Mouse (Mus musculus): ENCODE measurements around the gene Prss44. TPM values are rescaled to one million over a fixed set of nuclear protein-coding genes. Genes with fewer than 3 reads are reported as not detected.
A peak's percentile ranks its signal among the peaks of the same experiment; 100 is the strongest.

Prss44 gene
- polyA plus RNA-seq, 1 experiment from 2014 or later, result not detected

GRCm38 (mm10) chr9:110836112-110836511 lies 22.3 kb downstream of the Prss44 start:
- Histone ChIP-seq H3K9me3 (no peaks in the 10 kb centered on the region), H3K36me3 (replicated peaks) (no peaks in the 10 kb centered on the region), H3K27me3 (replicated peaks) (no peaks in the 10 kb centered on the region), H3K27ac (no peak overlapping the region), H3K9ac (no peak overlapping the region), H3K4me2 (no peak overlapping the region), H3K4me3 (no peak overlapping the region), H3K4me1 (no peaks in the 10 kb centered on the region)
- 59% methylated on average over 2 of the region's 2 CpGs for WGBS
- ATAC-seq (replicated peaks), result no peak

- Histone ChIP-seq H3K9ac (no peak overlapping the region), H3K4me2 (no peak overlapping the region), H3K27me3 (replicated peaks) (no peaks in the 10 kb centered on the region), H3K4me3 (no peak overlapping the region), H3K27ac (no peak overlapping the region), H3K36me3 (replicated peaks) (no peaks in the 10 kb centered on the region), H3K4me1 (no peaks in the 10 kb centered on the region), H3K9me3 (no peaks in the 10 kb centered on the region)
- 74% methylated on average over 6 of the region's 6 CpGs for WGBS
- ATAC-seq (replicated peaks), result no peak
Measured at GRCm38 (mm10) chr9:110840905-110841304, 27.1 kb downstream of the Prss44 start.

GRCm38 (mm10) chr9:110841438-110841837 lies 27.6 kb downstream of the Prss44 start:
- H3K4me2 ChIP-seq, result no peak overlapping the region
- no peaks in the 10 kb centered on the region for H3K36me3 ChIP-seq (replicated peaks)
- no peaks in the 10 kb centered on the region for H3K4me1 ChIP-seq
- no peaks in the 10 kb centered on the region for H3K9me3 ChIP-seq
- no peak overlapping the region for H3K9ac ChIP-seq
- H3K27ac ChIP-seq, result no peak overlapping the region
- ATAC-seq (replicated peaks), result no peak
- 91% methylated on average over 2 of the region's 2 CpGs for WGBS
- H3K27me3 ChIP-seq (replicated peaks), result no peaks in the 10 kb centered on the region
- no peak overlapping the region for H3K4me3 ChIP-seq

- H3K9me3 ChIP-seq, result no peaks in the 10 kb centered on the region
- WGBS, result 84% methylated on average over 10 of the region's 10 CpGs
- no peaks in the 10 kb centered on the region for H3K4me1 ChIP-seq
- H3K27ac ChIP-seq, result no peak within 1 kb of the TSS
- H3K27me3 ChIP-seq (replicated peaks), result no peaks in the 10 kb centered on the region
- no peak within 1 kb of the TSS for H3K4me2 ChIP-seq
- no peak within 1 kb of the TSS for H3K9ac ChIP-seq
- no peak for ATAC-seq (replicated peaks)
- H3K36me3 ChIP-seq (replicated peaks), result no peaks in the 10 kb centered on the region
- H3K4me3 ChIP-seq, result no peak within 1 kb of the TSS
Measured at GRCm38 (mm10) chr9:110844206-110844605, 30.4 kb downstream of the Prss44 start, which contains the start of gene Prss46. TSS of gene Prss46 (plus strand) at chr9:110844506.

- no peaks in the 10 kb centered on the region for H3K4me1 ChIP-seq
Measured at GRCm38 (mm10) chr9:110849162-110849561, 35.4 kb downstream of the Prss44 start.

GRCm38 (mm10) chr9:110855903-110856302 lies 42.1 kb downstream of the Prss44 start:
- peaks cover 5% of the 10 kb centered on the region for H3K4me1 ChIP-seq
- no peaks in the 10 kb centered on the region for H3K9me3 ChIP-seq
- H3K9ac ChIP-seq, result no peak overlapping the region
- no peak overlapping the region for H3K4me3 ChIP-seq
- no peak for ATAC-seq (replicated peaks)
- 86% methylated on average over 7 of the region's 7 CpGs for WGBS
- H3K36me3 ChIP-seq (replicated peaks), result no peaks in the 10 kb centered on the region
- H3K27ac ChIP-seq, result no peak overlapping the region
- no peak overlapping the region for H3K4me2 ChIP-seq
- peaks cover 17% of the 10 kb centered on the region for H3K27me3 ChIP-seq (replicated peaks)

More at GRCm38 (mm10) chr9:110849162-110849561, 35.4 kb downstream of the Prss44 start:
- Histone ChIP-seq H3K27ac (no peak overlapping the region), H3K4me3 (no peak overlapping the region), H3K27me3 (replicated peaks) (no peaks in the 10 kb centered on the region), H3K9me3 (no peaks in the 10 kb centered on the region), H3K36me3 (replicated peaks) (no peaks in the 10 kb centered on the region), H3K9ac (no peak overlapping the region), H3K4me2 (no peak overlapping the region)
- no peak for ATAC-seq (replicated peaks)
- 81% methylated on average over 7 of the region's 7 CpGs for WGBS

- ATAC-seq (replicated peaks), result no peak
- H3K4me2 ChIP-seq, result no peak overlapping the region
- WGBS, result 69% methylated on average over 4 of the region's 4 CpGs
- H3K27ac ChIP-seq, result no peak overlapping the region
- no peaks in the 10 kb centered on the region for H3K9me3 ChIP-seq
- H3K4me1 ChIP-seq, result peaks cover 5% of the 10 kb centered on the region
- H3K36me3 ChIP-seq (replicated peaks), result no peaks in the 10 kb centered on the region
- no peak overlapping the region for H3K9ac ChIP-seq
- H3K27me3 ChIP-seq (replicated peaks), result peaks cover 17% of the 10 kb centered on the region
- H3K4me3 ChIP-seq, result no peak overlapping the region
Measured at GRCm38 (mm10) chr9:110856920-110857319, 43.1 kb downstream of the Prss44 start.

- peaks cover 5% of the 10 kb centered on the region for H3K4me1 ChIP-seq
- no peak within 1 kb of the TSS for H3K9ac ChIP-seq
- peak within 1 kb of the TSS; percentile 27; the same call in 1 of the 2 replicates for H3K4me3 ChIP-seq
- no peaks in the 10 kb centered on the region for H3K9me3 ChIP-seq
- H3K27me3 ChIP-seq (replicated peaks), result peaks cover 17% of the 10 kb centered on the region
- no peak within 1 kb of the TSS for H3K27ac ChIP-seq
- H3K36me3 ChIP-seq (replicated peaks), result no peaks in the 10 kb centered on the region
- peak within 1 kb of the TSS; percentile 50 for H3K4me2 ChIP-seq
- no peak for ATAC-seq (replicated peaks)
- 8% methylated on average over 48 of the region's 50 CpGs for WGBS
Measured at GRCm38 (mm10) chr9:110857781-110858472, 44.1 kb downstream of the Prss44 start, which contains the start of gene Prss50. TSS of gene Prss50 (plus strand) at chr9:110857967.

GRCm38 (mm10) chr9:110858523-110858922 lies 44.7 kb downstream of the Prss44 start:
- H3K36me3 ChIP-seq (replicated peaks), result no peaks in the 10 kb centered on the region
- 58% methylated on average over 5 of the region's 5 CpGs for WGBS
- ATAC-seq (replicated peaks), result no peak
- no peak overlapping the region for H3K27ac ChIP-seq
- H3K9ac ChIP-seq, result no peak overlapping the region
- H3K4me2 ChIP-seq, result no peak overlapping the region
- H3K4me3 ChIP-seq, result no peak overlapping the region
- no peaks in the 10 kb centered on the region for H3K9me3 ChIP-seq
- peaks cover 17% of the 10 kb centered on the region for H3K27me3 ChIP-seq (replicated peaks)
- H3K4me1 ChIP-seq, result peaks cover 5% of the 10 kb centered on the region

GRCm38 (mm10) chr9:110858967-110859596 lies 45.3 kb downstream of the Prss44 start:
- Histone ChIP-seq H3K27me3 (replicated peaks) (peaks cover 17% of the 10 kb centered on the region), H3K36me3 (replicated peaks) (no peaks in the 10 kb centered on the region), H3K27ac (no peak overlapping the region), H3K4me1 (peaks cover 5% of the 10 kb centered on the region), H3K9me3 (no peaks in the 10 kb centered on the region), H3K4me3 (no peak overlapping the region), H3K4me2 (no peak overlapping the region), H3K9ac (no peak overlapping the region)
- no peak for ATAC-seq (replicated peaks)
- 91% methylated on average over 5 of the region's 5 CpGs for WGBS

- H3K9ac ChIP-seq, result no peak overlapping the region
- no peaks in the 10 kb centered on the region for H3K27me3 ChIP-seq (replicated peaks)
- no peak overlapping the region for H3K4me3 ChIP-seq
- ATAC-seq (replicated peaks), result no peak
- H3K36me3 ChIP-seq (replicated peaks), result no peaks in the 10 kb centered on the region
- H3K4me1 ChIP-seq, result peaks cover 22% of the 10 kb centered on the region
- H3K4me2 ChIP-seq, result no peak overlapping the region
- no peaks in the 10 kb centered on the region for H3K9me3 ChIP-seq
- no peak overlapping the region for H3K27ac ChIP-seq
- 17% methylated on average over 7 of the region's 7 CpGs for WGBS
Measured at GRCm38 (mm10) chr9:110871030-110871429, 57.2 kb downstream of the Prss44 start.

Data from midbrain, embryonic 15.5 days (tissue).